Mouse (Mus musculus): ENCODE data around the gene Cma1.
"Not testable (repeated sequence)": the region's sequence is repeated elsewhere in the genome, so short reads cannot be mapped to it uniquely, and the experiment has no call there.

Cma1 gene

GRCm38 (mm10) chr14:55944575-55944974 lies at the start of gene Cma1:
Gene Cma1, minus strand, starts transcription at chr14:55944675.
- in situ Hi-C loops (cut with MboI, MseI): no loop called here

GRCm38 (mm10) chr14:55987464-55987863 lies 43.0 kb upstream of the Cma1 start:
- in situ Hi-C loops (cut with MboI, MseI): not testable (repeated sequence)

GRCm38 (mm10) chr14:55963900-55964299 lies 19.4 kb upstream of the Cma1 start:
- in situ Hi-C loops (cut with MboI, MseI): not testable (repeated sequence)

- in situ Hi-C loops (cut with MboI, MseI): no loop called here
Observed at GRCm38 (mm10) chr14:55963263-55963662, 18.8 kb upstream of the Cma1 start.

- in situ Hi-C loops (cut with MboI, MseI): loop anchor here (10.0 kb wide), 1 partner anchor 986 kb away; the partner anchor contains the start of gene Myh6
Observed at GRCm38 (mm10) chr14:55950346-55951030, 6.0 kb upstream of the Cma1 start, which contains the start of gene Cma2. Gene Cma2, plus strand, starts transcription at chr14:55950980.

- in situ Hi-C loops (cut with MboI, MseI): no loop called here
Observed at GRCm38 (mm10) chr14:55946269-55946969, 1.9 kb upstream of the Cma1 start.

GRCm38 (mm10) chr14:55943601-55944000 lies 874 bp downstream of the Cma1 start:
- in situ Hi-C loops (cut with MboI, MseI): no loop called here

- in situ Hi-C loops (cut with MboI, MseI): no loop called here
Observed at GRCm38 (mm10) chr14:55940070-55940800, 4.2 kb downstream of the Cma1 start.

- in situ Hi-C loops (cut with MboI, MseI): loop anchor here (10.0 kb wide), 1 partner anchor 629 kb away; no protein-coding TSS in a partner anchor
Observed at GRCm38 (mm10) chr14:55933586-55933985, 10.9 kb downstream of the Cma1 start.

- in situ Hi-C loops (cut with MboI, MseI): no loop called here
Observed at GRCm38 (mm10) chr14:55929263-55929997, 15.0 kb downstream of the Cma1 start.

GRCm38 (mm10) chr14:55926847-55927246 lies 17.6 kb downstream of the Cma1 start:
- in situ Hi-C loops (cut with MboI, MseI): no loop called here

GRCm38 (mm10) chr14:55922475-55923232 lies 21.8 kb downstream of the Cma1 start:
- in situ Hi-C loops (cut with MboI, MseI): loop anchor here (5.0 kb wide), 2 partner anchors 50 to 135 kb away; partner anchors contain the start of gene Ripk3

GRCm38 (mm10) chr14:55918240-55919082 lies 26.0 kb downstream of the Cma1 start:
- in situ Hi-C loops (cut with MboI, MseI): no loop called here

- in situ Hi-C loops (cut with MboI, MseI): no loop called here
Observed at GRCm38 (mm10) chr14:55913406-55913805, 31.1 kb downstream of the Cma1 start.

GRCm38 (mm10) chr14:55905518-55905917 lies 39.0 kb downstream of the Cma1 start:
- in situ Hi-C loops (cut with MboI, MseI): no loop called here

GRCm38 (mm10) chr14:55900414-55900755 lies 44.1 kb downstream of the Cma1 start:
- in situ Hi-C loops (cut with MboI, MseI): no loop called here

- in situ Hi-C loops (cut with MboI, MseI): no loop called here
Observed at GRCm38 (mm10) chr14:55899701-55900413, 44.6 kb downstream of the Cma1 start, which contains the start of gene Sdr39u1. Gene Sdr39u1, minus strand, starts transcription at chr14:55900293.

- in situ Hi-C loops (cut with MboI, MseI): no loop called here
Observed at GRCm38 (mm10) chr14:55898947-55899346, 45.5 kb downstream of the Cma1 start.

GRCm38 (mm10) chr14:55897671-55898070 lies 46.8 kb downstream of the Cma1 start:
- in situ Hi-C loops (cut with MboI, MseI): no loop called here
